Mouse (Mus musculus): ENCODE measurements around the gene Rps18. TPM values are rescaled to one million over a fixed set of nuclear protein-coding genes. Genes with fewer than 3 reads are reported as not detected.
A peak's percentile ranks its signal among the peaks of the same experiment; 100 is the strongest.
"Not testable (repeated sequence)": the region's sequence is repeated elsewhere in the genome, so short reads cannot be mapped to it uniquely, and the experiment has no call there.

The Rps18 gene
- polyA plus RNA-seq (2015; fragmentation: Nextera tagmentation; extraction: Ambion mirVana): 1,812 and 1,948 TPM in 2 replicates

GRCm38 (mm10) chr17:33955555-33956214 is at the start of gene Rps18, which contains the start of gene Vps52:
Gene Rps18 (minus strand): TSS chr17:33956001.
Gene Vps52 (plus strand): TSS chr17:33955812.
- Histone ChIP-seq H3K27me3 (replicated peaks) (no peaks in the 10 kb centered on the region), H3K27ac (peak within 1 kb of the TSS; percentile 94), H3K4me1 (replicated peaks) (peaks cover 30% of the 10 kb centered on the region), H3K36me3 (peaks cover 20% of the 10 kb centered on the region), H3K4me2 (replicated peaks) (peak within 1 kb of the TSS; percentile 91), H3K9ac (peak within 1 kb of the TSS; percentile 97), H3K9me3 (no peaks in the 10 kb centered on the region), H3K4me3 (replicated peaks) (peak within 1 kb of the TSS; percentile 84)
- peak; percentile 87 for ATAC-seq
- under 1% methylated on average over 50 of the region's 50 CpGs for WGBS

- 7% methylated on average over 5 of the region's 5 CpGs for WGBS
- H3K4me3 ChIP-seq (replicated peaks): no peak overlapping the region
- H3K27me3 ChIP-seq (replicated peaks): 0 out of 2 replicates have a peak, but pooled peaks cover 5% of the 10 kb centered on the region
- H3K9ac ChIP-seq: no peak overlapping the region
- ATAC-seq: no peak
- H3K27ac ChIP-seq: no peak overlapping the region
- H3K4me2 ChIP-seq (replicated peaks): no peak overlapping the region
- peaks cover 9% of the 10 kb centered on the region; the same call in 1 of the 2 replicates for H3K4me1 ChIP-seq (replicated peaks)
- no peaks in the 10 kb centered on the region for H3K36me3 ChIP-seq
- no peaks in the 10 kb centered on the region for H3K9me3 ChIP-seq
Observed at GRCm38 (mm10) chr17:34003426-34003825, 47.6 kb upstream of the Rps18 start.

GRCm38 (mm10) chr17:34000796-34001195 is 45.0 kb upstream of the Rps18 start:
- not testable (repeated sequence) for H3K9me3 ChIP-seq; H3K4me1 ChIP-seq (replicated peaks); H3K4me3 ChIP-seq (replicated peaks); H3K9ac ChIP-seq; H3K27me3 ChIP-seq (replicated peaks); ATAC-seq; H3K27ac ChIP-seq; H3K36me3 ChIP-seq
- 54% methylated on average over 2 of the region's 2 CpGs for WGBS
- H3K4me2 ChIP-seq (replicated peaks): peak overlapping the region; percentile 99

GRCm38 (mm10) chr17:34000150-34000537 is 44.3 kb upstream of the Rps18 start, which contains the start of gene H2-K1:
Gene H2-K1 (minus strand): TSS chr17:34000347.
- peak within 1 kb of the TSS; percentile 99 for H3K4me2 ChIP-seq (replicated peaks)
- peak within 1 kb of the TSS; percentile 29 for H3K27ac ChIP-seq
- WGBS: under 1% methylated on average over 30 of the region's 30 CpGs
- H3K4me1 ChIP-seq (replicated peaks): peaks cover 9% of the 10 kb centered on the region; the same call in 1 of the 2 replicates
- peak; percentile 97 for ATAC-seq
- H3K27me3 ChIP-seq (replicated peaks): 0 out of 2 replicates have a peak, but pooled peaks cover 5% of the 10 kb centered on the region
- H3K36me3 ChIP-seq: no peaks in the 10 kb centered on the region
- H3K9ac ChIP-seq: peak within 1 kb of the TSS; percentile 58
- H3K4me3 ChIP-seq (replicated peaks): peak within 1 kb of the TSS; percentile 58
- no peaks in the 10 kb centered on the region for H3K9me3 ChIP-seq

- Histone ChIP-seq H3K36me3 (no peaks in the 10 kb centered on the region), H3K4me1 (replicated peaks) (peaks cover 9% of the 10 kb centered on the region; the same call in 1 of the 2 replicates), H3K9ac (peak overlapping the region; percentile 58), H3K9me3 (no peaks in the 10 kb centered on the region), H3K27me3 (replicated peaks) (0 out of 2 replicates have a peak, but pooled peaks cover 5% of the 10 kb centered on the region), H3K4me3 (replicated peaks) (peak overlapping the region; percentile 58), H3K27ac (peak overlapping the region; percentile 29), H3K4me2 (replicated peaks) (peak overlapping the region; percentile 99)
- ATAC-seq: peak; percentile 66
- WGBS: 2% methylated on average over 87 of the region's 87 CpGs
Observed at GRCm38 (mm10) chr17:33999341-34000149, 43.7 kb upstream of the Rps18 start.

- H3K4me1 ChIP-seq (replicated peaks); H3K4me3 ChIP-seq (replicated peaks); H3K27ac ChIP-seq; H3K36me3 ChIP-seq; H3K27me3 ChIP-seq (replicated peaks); H3K9ac ChIP-seq; H3K9me3 ChIP-seq; ATAC-seq: not testable (repeated sequence)
- 55% methylated on average over 5 of the region's 5 CpGs for WGBS
- peak overlapping the region; percentile 99 for H3K4me2 ChIP-seq (replicated peaks)
Observed at GRCm38 (mm10) chr17:33998697-33999096, 42.9 kb upstream of the Rps18 start.

- ATAC-seq; H3K36me3 ChIP-seq; H3K9ac ChIP-seq; H3K4me1 ChIP-seq (replicated peaks); H3K27ac ChIP-seq; H3K4me2 ChIP-seq (replicated peaks); H3K9me3 ChIP-seq; H3K27me3 ChIP-seq (replicated peaks); H3K4me3 ChIP-seq (replicated peaks): not testable (repeated sequence)
- 86% methylated on average over 2 of the region's 2 CpGs for WGBS
Observed at GRCm38 (mm10) chr17:33997025-33997424, 41.2 kb upstream of the Rps18 start.

GRCm38 (mm10) chr17:33995651-33996050 is 39.9 kb upstream of the Rps18 start:
- H3K9me3 ChIP-seq: no peaks in the 10 kb centered on the region
- ATAC-seq: no peak
- no peak overlapping the region for H3K9ac ChIP-seq
- H3K4me1 ChIP-seq (replicated peaks): peaks cover 11% of the 10 kb centered on the region; the same call in 1 of the 2 replicates
- H3K27ac ChIP-seq: no peak overlapping the region
- no peaks in the 10 kb centered on the region for H3K36me3 ChIP-seq
- H3K4me2 ChIP-seq (replicated peaks): no peak overlapping the region
- no peak overlapping the region for H3K4me3 ChIP-seq (replicated peaks)
- 42% methylated on average over 3 of the region's 3 CpGs for WGBS
- 0 out of 2 replicates have a peak, but pooled peaks cover 5% of the 10 kb centered on the region for H3K27me3 ChIP-seq (replicated peaks)

GRCm38 (mm10) chr17:33994959-33995358 is 39.2 kb upstream of the Rps18 start:
- no peak overlapping the region for H3K9ac ChIP-seq
- H3K36me3 ChIP-seq: no peaks in the 10 kb centered on the region
- no peak for ATAC-seq
- H3K4me2 ChIP-seq (replicated peaks): no peak overlapping the region
- no peaks in the 10 kb centered on the region for H3K9me3 ChIP-seq
- WGBS: 90% methylated on average over 8 of the region's 8 CpGs
- H3K27ac ChIP-seq: no peak overlapping the region
- H3K4me1 ChIP-seq (replicated peaks): peaks cover 7% of the 10 kb centered on the region; the same call in 1 of the 2 replicates
- H3K27me3 ChIP-seq (replicated peaks): 0 out of 2 replicates have a peak, but pooled peaks cover under 1% of the 10 kb centered on the region
- H3K4me3 ChIP-seq (replicated peaks): no peak overlapping the region

GRCm38 (mm10) chr17:33991788-33992664 is 36.2 kb upstream of the Rps18 start:
- Histone ChIP-seq H3K36me3 (no peaks in the 10 kb centered on the region), H3K9ac (no peak overlapping the region), H3K27me3 (replicated peaks) (peaks cover 10% of the 10 kb centered on the region; the same call in 1 of the 2 replicates), H3K9me3 (no peaks in the 10 kb centered on the region), H3K4me1 (replicated peaks) (0 out of 2 replicates have a peak, but pooled peaks cover 2% of the 10 kb centered on the region), H3K4me2 (replicated peaks) (no peak overlapping the region), H3K4me3 (replicated peaks) (no peak overlapping the region), H3K27ac (no peak overlapping the region)
- 0 out of 2 replicates have a peak, but pooled peaks have one; percentile 31 for ATAC-seq
- WGBS: 29% methylated on average over 10 of the region's 10 CpGs

- not testable (repeated sequence) for H3K36me3 ChIP-seq; H3K4me3 ChIP-seq (replicated peaks); ATAC-seq; H3K27ac ChIP-seq; H3K9ac ChIP-seq; H3K9me3 ChIP-seq; H3K4me1 ChIP-seq (replicated peaks)
- Histone ChIP-seq H3K4me2 (replicated peaks) (peak overlapping the region; percentile 80), H3K27me3 (replicated peaks) (peaks cover 17% of the 10 kb centered on the region)
- WGBS: 12% methylated on average over 8 of the region's 8 CpGs
Observed at GRCm38 (mm10) chr17:33982136-33982535, 26.3 kb upstream of the Rps18 start.

All from intestine, embryonic 15.5 days (tissue).